Mouse (Mus musculus) frontal cortex, postnatal 14 days (tissue): Measurements from ENCODE around the gene Ism2.
"Not testable (repeated sequence)": the region's sequence is repeated elsewhere in the genome, so short reads cannot be mapped to it uniquely, and the experiment has no call there.

Experiments used
- DNase-seq, 2 experiments: peaks; one replicate each; pipeline ENCODE4 v3.0.0; 2022; ENCODE audit warnings: low spot score in 2 of 2

Gene Ism2

DNA sequence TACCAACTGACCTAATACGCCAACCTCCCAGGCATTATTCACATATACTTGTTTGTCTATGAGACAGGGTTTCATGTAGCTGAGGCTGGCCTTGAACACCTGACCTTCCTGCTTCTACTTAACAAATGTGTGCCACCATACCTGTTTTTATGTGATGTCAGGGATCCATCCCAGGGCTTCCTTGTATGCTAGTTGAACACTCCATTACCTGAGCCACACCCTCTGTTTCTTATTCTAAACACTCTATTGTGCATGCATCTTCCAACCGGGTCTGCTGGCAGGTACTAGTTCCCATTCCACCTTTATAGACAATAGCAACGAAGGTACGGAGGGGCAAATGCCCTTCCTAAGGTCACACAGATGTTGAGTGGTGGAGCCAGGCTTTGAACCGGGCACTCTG lies 10.4 kb downstream of the Ism2 start:
- DNase-seq, result no peak

GRCm38 (mm10) chr12:87284726-87285125 lies 14.8 kb downstream of the Ism2 start:
- no peak for DNase-seq

- no peak for DNase-seq
These were observed 15.2 kb downstream of the Ism2 start for GRCm38 (mm10) chr12:87284268-87284667.

DNA sequence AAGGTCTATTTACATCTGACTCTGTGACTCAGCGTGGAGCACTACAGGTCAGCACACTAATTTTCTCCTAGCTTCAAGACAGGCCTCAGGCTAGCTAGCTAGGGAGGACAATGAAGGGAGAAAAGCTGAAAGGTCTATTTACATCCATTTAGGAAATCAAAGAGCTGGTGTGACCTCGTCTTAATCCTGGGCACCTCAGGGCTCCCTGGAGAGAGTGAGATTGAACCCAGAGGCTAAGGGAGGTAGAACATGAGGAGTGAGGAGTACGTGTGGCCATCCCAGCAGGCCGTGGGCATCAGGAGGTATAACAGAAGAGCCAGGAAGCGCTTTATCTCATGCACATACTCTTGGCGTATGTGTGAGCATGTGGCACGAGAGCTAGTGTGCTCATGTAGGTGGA lies 15.8 kb downstream of the Ism2 start:
- DNase-seq, result no peak

DNA sequence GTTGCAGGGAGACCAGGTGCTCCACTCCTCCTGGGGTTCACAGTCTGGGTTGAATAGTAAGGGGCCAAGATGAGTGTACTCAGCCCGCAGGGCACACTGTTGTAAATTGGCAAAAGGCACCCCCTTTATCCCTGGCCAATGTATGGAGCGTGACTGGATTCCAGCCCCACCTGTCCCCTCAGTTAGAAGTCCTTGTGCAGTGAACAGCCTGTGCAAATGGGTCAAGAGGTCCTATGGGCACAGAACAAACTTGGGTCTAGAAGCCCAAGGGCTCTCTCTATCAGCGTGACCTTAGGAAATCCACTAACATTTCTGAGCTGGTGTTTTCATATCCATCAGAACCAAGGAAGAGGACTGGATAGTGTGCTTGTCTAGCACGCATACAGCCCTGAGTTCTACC lies 16.8 kb downstream of the Ism2 start:
- DNase-seq, result no peak

- DNase-seq, result no peak
These were observed 17.7 kb downstream of the Ism2 start for GRCm38 (mm10) chr12:87281766-87282165.

- no peak for DNase-seq
These were observed 19.6 kb downstream of the Ism2 start for GRCm38 (mm10) chr12:87279879-87280278.

- DNase-seq, result no peak
These were observed 20.2 kb downstream of the Ism2 start for GRCm38 (mm10) chr12:87279350-87279749.

DNA sequence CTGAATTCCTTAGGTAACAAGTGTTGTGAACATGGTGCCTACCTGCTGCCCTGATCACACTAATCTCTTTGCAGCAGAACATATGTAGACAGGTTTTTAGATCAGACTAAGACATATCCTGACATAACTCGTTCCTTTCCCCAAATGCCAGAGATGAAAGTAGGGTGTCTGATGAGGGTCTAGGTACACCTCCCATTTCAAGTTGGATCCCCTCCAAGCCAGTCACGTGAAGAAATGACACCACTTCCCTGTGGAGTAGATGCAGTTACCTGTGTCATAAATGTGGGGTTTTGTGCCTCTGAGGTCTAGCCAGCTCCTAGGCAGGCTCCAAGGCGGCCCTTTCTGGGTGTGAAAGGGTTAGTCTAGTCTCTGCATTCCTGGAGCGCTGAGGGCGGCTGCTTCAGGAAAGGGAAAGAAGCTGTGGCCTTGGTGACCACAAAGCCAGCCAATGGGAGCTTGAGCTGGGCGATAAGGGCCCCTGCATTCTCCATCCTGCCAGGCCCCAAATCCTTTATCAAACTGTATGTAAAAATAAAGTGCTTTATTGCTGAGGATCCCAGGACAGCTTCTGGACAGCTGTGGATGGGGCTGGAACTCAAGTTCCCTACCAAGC lies 21.3 kb downstream of the Ism2 start:
- no peak for DNase-seq

DNA sequence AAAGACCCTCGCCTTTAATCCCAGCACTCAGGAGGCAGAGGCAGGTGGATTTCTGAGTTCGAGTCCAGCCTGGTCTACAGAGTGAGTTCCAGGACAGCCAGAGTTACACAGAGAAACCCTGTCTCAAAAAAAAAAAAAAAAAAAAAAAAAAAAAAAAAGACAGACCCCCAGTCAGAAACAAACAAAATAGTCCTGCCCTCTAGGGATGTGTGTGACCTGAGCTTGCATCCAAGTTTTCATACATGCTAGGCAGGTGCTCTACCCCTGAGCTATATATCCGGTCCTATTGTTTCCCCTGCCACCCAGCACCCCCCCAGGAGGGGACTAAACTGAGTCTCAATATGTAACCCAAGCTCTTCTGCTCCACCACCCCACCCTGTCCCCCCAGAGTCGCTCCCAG lies 22.3 kb downstream of the Ism2 start:
- DNase-seq, result not testable (repeated sequence)

- DNase-seq, result no peak
These were observed 24.4 kb downstream of the Ism2 start for GRCm38 (mm10) chr12:87274853-87275831.

- no peak for DNase-seq
These were observed 31.8 kb downstream of the Ism2 start for GRCm38 (mm10) chr12:87267682-87268081.

DNA sequence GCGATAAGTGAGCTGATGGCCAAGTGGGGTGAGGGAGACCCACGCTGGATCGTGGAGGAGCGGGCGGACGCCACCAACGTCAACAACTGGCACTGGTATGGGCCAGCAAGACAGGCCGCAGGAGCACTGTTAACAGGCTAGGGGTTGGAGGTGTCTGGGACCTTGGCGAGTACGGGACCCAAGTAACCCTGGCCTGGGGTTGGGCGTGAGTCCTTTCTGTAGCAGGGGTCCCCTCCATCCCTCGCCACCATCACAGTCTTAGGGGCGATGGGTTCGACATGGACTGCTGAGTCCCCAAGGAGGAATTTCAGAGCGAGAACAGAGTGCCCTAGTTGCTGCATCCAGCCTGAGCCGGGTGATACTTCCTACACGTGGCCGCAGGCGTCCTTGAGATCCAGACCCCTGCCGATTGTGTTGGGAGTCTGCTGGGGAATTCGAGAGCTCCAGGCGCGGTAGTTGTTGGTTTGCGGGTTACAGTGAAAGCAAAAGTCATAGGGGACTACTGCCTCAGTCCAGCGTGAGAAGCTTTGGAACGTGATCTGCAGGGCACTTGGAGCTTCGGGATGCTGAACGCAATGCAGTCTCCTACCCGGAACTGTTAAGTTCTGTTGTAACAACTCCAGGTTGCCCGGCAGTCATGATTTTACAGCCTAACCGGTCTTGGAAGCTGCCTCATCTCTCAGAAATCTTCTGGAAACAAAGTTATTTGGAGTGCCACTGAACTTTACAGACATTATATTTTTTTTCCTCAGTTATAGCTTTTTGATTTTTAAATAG lies 32.5 kb downstream of the Ism2 start:
- DNase-seq, result peak; percentile 24 to 43

- peak; percentile 88 to 91 for DNase-seq
These were observed 33.2 kb downstream of the Ism2 start, which contains the start of the genes Vipas39 and Ahsa1 for GRCm38 (mm10) chr12:87266108-87266826. Gene Vipas39, minus strand, starts transcription at chr12:87266256. Gene Ahsa1, plus strand, starts transcription at chr12:87266479.

GRCm38 (mm10) chr12:87265444-87265843 lies 34.1 kb downstream of the Ism2 start:
- DNase-seq, result no peak

GRCm38 (mm10) chr12:87260562-87260961 lies 38.9 kb downstream of the Ism2 start:
- DNase-seq, result no peak

DNA sequence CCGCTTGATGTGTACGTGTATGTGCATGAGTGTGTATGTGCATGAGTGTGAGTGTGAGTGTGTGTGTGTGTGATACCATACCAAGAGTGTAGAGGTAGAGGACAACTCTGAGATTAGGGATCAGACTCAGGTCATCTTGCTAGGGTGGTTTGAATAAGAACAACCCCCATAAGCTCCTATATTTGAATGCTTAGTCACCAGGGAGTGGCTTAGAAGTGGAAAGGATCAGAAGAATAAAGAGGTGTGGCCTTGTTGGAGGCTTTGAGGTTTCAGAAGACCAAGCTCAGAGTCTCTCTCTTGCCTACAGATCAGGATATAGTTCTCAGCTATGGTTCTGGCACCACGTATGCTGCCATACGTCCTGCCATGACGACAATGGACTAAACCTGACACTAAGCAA lies 42.9 kb downstream of the Ism2 start:
- DNase-seq, result no peak

DNA sequence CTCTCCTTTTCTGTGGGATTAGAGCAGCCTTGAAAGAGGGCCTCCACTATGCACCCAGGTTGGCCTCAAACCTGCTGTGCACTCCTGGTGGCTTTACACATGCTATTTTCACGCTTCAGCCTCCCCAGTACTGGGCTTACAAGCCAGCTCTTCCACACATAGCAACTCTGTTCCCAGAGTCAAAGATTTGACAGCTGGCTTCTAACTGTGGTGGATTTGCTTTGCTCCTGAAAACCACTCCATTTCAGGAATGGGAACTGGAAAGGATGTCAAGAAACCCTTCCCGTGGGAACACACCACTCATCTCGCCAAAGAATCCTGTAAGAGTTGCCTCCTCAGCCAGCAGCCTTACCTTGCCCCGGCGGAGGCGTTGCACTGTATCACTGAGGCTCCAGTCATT lies 45.6 kb downstream of the Ism2 start:
- DNase-seq, result no peak

DNA sequence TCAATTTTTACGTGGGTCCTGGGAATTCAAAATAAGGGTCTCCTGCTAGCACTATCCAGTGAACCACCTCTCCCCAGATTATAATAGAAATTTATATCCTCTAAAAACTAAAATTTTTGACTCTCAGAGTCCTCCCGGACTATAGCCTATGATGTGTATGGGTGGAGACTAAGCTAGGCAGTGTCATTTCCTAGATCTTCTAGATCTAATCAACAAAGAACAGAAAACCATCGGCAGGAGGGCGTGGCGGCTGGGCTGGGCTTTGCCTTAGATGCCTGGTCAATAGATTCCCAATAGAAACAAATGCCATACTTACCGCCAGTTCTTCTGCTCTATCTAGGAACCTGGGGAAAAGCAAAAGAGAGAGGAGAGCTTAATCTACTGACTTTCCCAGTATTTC lies 49.3 kb downstream of the Ism2 start:
- no peak for DNase-seq

- no peak for DNase-seq
These were observed 60.9 kb downstream of the Ism2 start, which contains the start of gene Noxred1 for GRCm38 (mm10) chr12:87238632-87239031. Gene Noxred1, minus strand, starts transcription at chr12:87238732.

DNA sequence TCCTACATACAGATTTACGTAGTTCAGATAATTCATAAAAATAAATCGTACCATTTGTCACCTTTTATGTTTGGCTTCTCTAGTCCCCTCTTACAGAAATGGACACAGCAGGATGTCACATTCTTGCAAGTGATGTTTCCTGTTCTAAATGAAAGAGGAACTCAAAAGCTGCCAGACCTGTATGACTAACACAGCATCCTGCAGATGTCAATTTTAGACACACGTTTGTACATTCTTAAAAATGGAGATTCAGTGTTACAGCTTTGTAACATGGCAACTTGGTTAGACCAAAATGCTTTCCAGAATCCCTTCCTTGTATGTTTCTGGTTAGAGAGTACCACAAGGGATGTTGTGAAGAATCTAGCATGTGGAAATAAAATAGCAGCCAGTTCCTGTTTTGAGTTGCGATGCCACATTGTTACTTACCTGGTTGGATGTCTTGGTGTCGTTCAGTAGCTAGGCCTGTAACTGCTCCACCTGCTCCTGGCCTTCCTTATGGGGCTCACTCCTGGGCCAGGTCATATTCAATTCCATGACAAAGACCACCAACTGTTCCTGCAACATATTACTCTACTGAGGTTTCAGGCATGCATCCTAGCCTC lies 62.5 kb downstream of the Ism2 start:
- DNase-seq, result no peak
